Mouse (Mus musculus): ENCODE measurements at regions not wholly inside any gene's neighbourhood (a gene's known extent, or its start where the extent isn't known, plus 50 kb on each side); places are given as distances from the start of the nearest gene placed in this dataset.

DNA sequence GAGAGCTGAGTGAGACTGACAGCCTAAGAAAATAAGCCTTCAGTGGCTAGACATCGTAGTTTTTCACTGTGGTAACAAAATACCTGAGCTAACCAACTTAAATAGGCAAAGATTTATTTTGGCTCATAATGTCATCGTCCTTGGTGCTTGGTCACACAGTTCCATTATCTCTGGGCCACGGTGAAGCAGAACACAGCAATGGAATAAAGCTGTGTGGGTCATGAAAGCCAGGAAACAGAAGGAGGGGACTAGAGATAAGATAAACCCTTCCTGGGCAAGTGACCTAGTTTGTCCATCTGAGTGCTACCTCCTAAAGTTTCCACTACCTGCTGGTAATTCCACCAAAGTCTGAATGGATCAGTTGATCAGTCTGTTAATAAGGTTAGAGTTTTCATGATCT lies 134.8 kb upstream of the Gm5129 start:
- DNase-seq (ENCODE audit: low spot score), result no peak

DNA sequence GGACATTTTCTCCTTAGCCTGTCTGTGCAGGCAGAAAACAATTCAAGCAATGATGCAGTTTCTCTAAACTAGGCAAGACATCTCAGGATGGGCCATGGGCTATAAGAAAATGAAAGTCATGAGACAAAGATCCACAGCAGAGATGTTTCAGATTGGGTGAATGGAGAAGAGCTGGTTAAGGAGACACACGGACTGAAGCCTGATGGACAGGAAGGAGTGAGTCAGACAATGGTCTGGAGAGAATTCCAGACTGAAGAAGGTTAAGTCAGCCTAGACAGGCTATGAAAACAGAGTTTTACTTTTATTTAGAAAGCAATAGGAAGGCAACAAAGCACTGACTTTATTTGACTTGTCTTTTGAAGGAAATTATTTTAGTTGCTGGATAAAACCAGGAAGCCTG lies 137.5 kb upstream of the Il6 start:
- no peak for DNase-seq (ENCODE audit: low spot score)

GRCm38 (mm10) chr5:29887267-29887841 lies 125.6 kb upstream of the Il6 start:
- no peak for DNase-seq (ENCODE audit: low spot score)

DNA sequence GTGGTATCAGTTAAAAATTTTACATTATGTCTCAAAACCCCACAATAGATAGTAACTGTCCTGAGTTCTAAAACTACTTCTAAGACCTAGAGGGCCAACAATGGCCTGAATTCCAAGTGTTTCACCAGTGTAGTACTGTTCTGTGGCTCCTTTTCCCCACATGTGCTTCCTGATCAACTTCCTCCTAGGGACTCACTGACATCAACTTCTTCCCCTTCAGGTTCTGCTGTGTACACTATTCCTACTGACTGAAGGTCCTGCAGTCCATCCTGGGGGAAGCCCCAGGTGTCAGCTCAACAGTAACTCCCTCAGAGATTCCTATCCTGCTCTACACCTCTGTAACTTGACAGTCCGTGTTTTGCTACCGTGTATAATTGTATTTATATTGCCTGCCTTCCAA lies 120.6 kb upstream of the Il6 start:
- no peak for DNase-seq (ENCODE audit: low spot score)

- no peak for DNase-seq (ENCODE audit: low spot score)
Measured at GRCm38 (mm10) chr5:29892861-29893260, 120.1 kb upstream of the Il6 start.

DNA sequence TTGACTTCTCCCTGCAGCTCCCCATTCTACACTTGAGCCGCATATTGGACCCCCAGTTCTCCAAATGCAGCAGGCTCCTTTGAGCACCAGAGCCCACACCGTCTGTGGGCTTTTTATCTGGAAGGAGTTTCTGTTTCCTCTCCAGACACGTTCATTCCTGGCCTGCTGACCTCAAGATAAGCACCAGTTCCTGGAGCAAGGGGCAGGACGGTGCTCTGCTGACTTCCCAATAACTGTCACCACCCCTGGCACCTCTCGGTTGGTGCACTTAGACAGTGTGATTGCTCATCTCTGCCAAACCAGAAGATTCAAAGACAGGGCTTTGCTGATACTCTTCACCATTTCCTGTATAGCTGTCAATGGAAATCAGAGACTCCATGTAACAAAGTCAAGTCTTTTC lies 119.1 kb upstream of the Il6 start:
- DNase-seq (ENCODE audit: low spot score), result no peak

DNA sequence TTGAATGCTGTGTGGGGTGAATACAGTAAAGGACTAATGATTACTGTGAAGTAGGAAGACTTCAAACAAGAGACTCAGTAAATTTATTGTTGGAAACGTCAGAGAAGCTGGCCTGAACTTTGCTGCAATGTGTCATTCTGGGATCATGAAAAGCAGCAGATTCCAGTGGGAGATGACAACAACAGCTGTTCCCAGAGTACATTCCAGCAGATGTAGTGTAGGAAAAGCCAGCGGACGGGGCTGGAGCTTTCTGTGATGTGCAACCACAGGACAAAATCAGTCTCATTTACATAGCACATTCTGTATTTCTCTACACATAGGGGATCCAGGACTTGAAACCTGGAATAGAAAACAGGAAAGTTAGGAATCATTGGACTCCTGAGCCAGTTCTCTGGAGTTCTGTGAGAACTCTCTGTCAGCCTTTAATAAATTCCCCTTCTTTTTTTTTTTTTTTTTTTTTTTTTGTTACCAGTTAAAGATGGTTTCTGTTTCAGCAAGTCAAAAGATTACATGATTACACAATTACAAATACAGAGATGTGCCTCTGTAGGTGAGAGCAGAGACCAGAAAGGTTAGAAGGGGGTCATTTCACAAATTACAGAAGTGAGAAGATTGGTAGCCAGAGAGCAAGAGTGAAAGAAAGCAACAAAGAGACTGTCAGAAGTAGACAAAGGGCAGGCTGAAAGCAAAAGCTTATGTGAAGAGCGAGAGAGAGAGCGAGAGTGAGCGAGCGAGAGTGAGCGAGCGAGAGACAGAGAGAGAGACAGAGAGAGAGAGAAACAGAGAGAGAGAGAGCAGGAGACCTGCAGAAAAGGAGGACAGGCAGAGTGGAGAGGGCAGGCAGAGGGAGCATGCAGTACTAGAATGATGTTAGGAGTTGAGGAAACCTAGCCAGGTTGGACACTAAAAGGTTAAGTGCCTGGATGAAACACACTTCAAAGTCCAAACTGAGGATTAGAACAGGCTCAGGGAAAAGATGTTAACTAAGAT lies 118.0 kb upstream of the Il6 start:
- DNase-seq (ENCODE audit: low spot score), result no peak

GRCm38 (mm10) chr5:29897617-29898016 lies 115.3 kb upstream of the Il6 start:
- no peak for DNase-seq (ENCODE audit: low spot score)

- no peak for DNase-seq (ENCODE audit: low spot score)
Measured at GRCm38 (mm10) chr5:29901716-29902115, 111.2 kb upstream of the Il6 start.

- no peak for DNase-seq (ENCODE audit: low spot score)
Measured at GRCm38 (mm10) chr5:29920295-29920694, 92.6 kb upstream of the Il6 start.

GRCm38 (mm10) chr5:29925527-29925926 lies 87.4 kb upstream of the Il6 start:
- no peak for DNase-seq (ENCODE audit: low spot score)

DNA sequence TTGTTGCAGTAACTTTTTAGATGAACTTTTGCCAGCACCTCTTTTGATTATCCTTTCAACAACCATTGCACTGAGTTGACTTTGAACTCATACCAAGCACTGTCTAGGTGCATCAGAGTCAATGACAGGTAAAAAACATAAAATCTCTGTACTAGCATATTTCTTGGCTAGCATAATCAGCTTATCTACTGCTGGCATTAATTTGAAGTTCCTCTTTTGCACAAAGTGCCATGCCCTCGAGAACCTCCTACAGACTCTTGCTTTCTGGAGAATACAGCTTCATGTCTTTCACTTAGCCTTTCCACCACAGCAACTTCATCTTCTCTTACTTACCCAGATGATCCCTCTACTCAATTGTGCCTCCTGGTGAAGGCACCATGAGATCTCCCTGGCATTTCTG lies 85.3 kb upstream of the Il6 start:
- no peak for DNase-seq (ENCODE audit: low spot score)

- no peak for DNase-seq (ENCODE audit: low spot score)
Measured at GRCm38 (mm10) chr5:29929381-29929780, 83.5 kb upstream of the Il6 start.

GRCm38 (mm10) chr5:29947225-29947624 lies 65.7 kb upstream of the Il6 start:
- DNase-seq (ENCODE audit: low spot score), result no peak

DNA sequence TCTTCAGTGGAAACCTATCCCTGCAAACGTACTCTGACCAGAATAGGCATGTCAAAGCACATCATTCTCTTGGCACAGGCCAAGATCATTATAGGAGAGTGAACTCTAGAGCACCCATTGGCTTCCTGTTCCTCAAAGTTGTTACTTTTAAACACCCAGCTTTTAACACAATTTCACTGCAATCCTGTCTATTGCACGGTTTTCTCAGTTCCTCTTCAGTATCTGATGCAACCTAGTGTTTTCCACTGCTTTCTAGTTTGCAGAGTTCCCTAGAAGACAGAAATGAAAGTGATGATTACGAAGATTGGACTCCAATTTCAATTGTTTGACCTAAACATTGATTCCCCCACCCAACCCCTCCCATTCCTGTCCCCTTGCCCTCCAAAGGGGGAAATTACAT lies 64.8 kb upstream of the Il6 start:
- DNase-seq (ENCODE audit: low spot score), result peak; percentile 6

- DNase-seq (ENCODE audit: low spot score), result no peak
Measured at GRCm38 (mm10) chr5:29950456-29951170, 62.3 kb upstream of the Il6 start.

DNA sequence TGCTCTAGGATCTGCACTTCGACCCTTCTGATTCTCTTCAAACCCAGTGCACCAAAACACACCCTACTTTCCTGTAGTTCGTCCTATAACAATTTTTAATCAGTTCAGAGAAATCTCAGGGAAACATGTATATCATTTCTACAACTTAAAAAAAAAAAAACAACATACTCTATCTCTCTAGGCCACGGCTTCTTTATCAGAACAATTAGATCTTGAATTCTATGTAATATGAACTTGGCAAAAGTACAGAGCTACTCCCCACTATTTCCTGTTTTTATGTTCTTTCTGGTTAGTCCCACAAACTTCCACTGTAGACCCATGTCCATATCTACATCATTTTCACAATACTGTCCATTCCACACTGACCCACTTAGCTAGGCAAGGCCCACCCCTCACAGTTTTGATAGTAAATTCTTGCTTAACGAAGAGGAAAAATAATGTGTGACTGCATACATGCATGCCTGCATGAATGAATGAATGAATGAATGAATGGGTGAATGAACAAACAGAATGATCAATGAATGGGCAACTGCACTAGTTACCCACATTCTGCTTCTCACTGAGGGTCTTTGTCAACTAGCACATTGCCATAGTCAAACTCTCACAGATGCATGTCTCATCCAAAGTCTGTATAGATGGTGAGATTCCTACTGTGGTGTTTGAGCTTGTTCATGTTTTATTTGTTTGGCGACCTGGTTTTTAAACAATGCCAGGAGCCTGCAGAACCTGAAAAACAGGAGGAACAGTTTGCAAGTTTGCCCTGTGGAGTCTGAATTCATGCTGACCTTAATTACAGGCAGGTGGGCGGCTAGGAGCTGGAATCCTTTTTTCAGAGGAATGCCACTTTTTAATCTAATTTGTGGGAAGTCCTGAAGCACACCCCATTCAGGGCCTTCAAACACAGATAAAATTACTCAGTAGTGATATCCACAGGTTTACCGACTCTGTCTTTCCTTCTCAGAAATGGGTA lies 61.2 kb upstream of the Il6 start:
- no peak for DNase-seq (ENCODE audit: low spot score)
